Mouse (Mus musculus): Measurements from ENCODE around the gene Cpne7. TPM values are rescaled to one million over a fixed set of nuclear protein-coding genes. Genes with fewer than 3 reads are reported as not detected.

Gene Cpne7
- 1.8 and 2.1 TPM in 2 replicates for polyA plus RNA-seq (2012; rRNA removed)

GRCm38 (mm10) chr8:123117127-123117731, at the start of gene Cpne7:
Gene Cpne7 (plus strand): TSS chr8:123117374.

GRCm38 (mm10) chr8:123101735-123102685, 15.2 kb upstream of the Cpne7 start, which contains the start of gene Rpl13:
Gene Rpl13 (plus strand): TSS chr8:123102350.

DNA sequence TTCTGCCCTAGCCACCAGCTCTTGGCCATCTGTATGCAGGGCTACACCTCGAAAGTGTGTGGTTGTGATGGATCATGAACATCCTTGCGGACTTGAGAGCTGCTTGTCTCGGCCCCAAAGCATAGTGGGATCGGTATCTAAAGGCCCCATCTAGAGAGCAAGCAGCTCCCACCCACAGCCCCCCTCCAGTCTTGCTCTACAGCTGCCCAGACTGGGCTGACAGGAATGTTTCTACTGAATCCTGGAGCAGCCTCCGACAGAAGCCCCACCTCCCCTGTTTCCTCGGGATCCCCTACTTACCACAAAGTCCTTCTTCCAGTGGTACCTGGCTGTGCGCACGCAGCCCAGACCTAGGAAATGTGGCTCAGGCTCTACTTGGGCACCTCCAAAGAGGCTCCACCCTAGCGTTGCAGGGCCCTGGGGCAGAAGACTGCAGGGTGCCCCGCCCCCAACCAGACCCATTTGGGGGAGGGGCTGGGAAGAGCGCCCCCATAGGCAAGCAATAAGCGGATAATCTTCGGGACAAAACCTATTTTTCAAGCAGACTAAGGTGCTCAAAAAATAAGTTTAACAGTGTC, 40.8 kb downstream of the Cpne7 start, which contains the start of gene Sult5a1:
Gene Sult5a1, minus strand, starts transcription at position 428 of the 578 bp plus-strand sequence.

Other genes starting within 250 kb of the Cpne7 start
- 11.9 and 12.9 TPM in 2 replicates for gene Ankrd11, start 75.1 kb upstream of the Cpne7 start, polyA plus RNA-seq (2012; rRNA removed)
- 24.9 and 28.3 TPM in 2 replicates for gene Spg7, start 54.4 kb upstream of the Cpne7 start, polyA plus RNA-seq (2012; rRNA removed)
- 1,342 and 1,378 TPM in 2 replicates for gene Rpl13, start 15.0 kb upstream of the Cpne7 start, polyA plus RNA-seq (2012; rRNA removed)
- 0.71 and 0.92 TPM in 2 replicates for gene Sult5a1, start 40.9 kb downstream of the Cpne7 start, polyA plus RNA-seq (2012; rRNA removed)
- 0.07 and 0.14 TPM in 2 replicates for gene Dpep1, start 68.9 kb downstream of the Cpne7 start, polyA plus RNA-seq (2012; rRNA removed)
- 28.4 and 33.8 TPM in 2 replicates for gene Chmp1a, start 95.4 kb downstream of the Cpne7 start, polyA plus RNA-seq (2012; rRNA removed)
- 0.23 and 0.27 TPM in 2 replicates for gene Spata33, start 95.5 kb downstream of the Cpne7 start, polyA plus RNA-seq (2012; rRNA removed)
- gene Cdk10, start 107.5 kb downstream of the Cpne7 start, polyA plus RNA-seq (2012; rRNA removed), result 13.4 and 15.3 TPM in 2 replicates
- gene Spata2l, start 118.9 kb downstream of the Cpne7 start, polyA plus RNA-seq (2012; rRNA removed), result 0.78 and 0.99 TPM in 2 replicates
- 7.4 and 8.2 TPM in 2 replicates for gene Zfp276, start 136.8 kb downstream of the Cpne7 start, polyA plus RNA-seq (2012; rRNA removed)
- gene Vps9d1, start 137.0 kb downstream of the Cpne7 start, polyA plus RNA-seq (2012; rRNA removed), result 6.1 and 7.4 TPM in 2 replicates
- gene Fanca, start 201.2 kb downstream of the Cpne7 start, polyA plus RNA-seq (2012; rRNA removed), result 21.3 and 26.0 TPM in 2 replicates
- gene Spire2, start 215.3 kb downstream of the Cpne7 start, polyA plus RNA-seq (2012; rRNA removed), result 3.0 and 3.1 TPM in 2 replicates

All from liver, embryonic 14 days (tissue).